Mouse (Mus musculus) brain, embryonic 18.5 days (tissue): ENCODE measurements at regions not wholly inside any gene's neighbourhood (a gene's known extent, or its start where the extent isn't known, plus 50 kb on each side); places are given as distances from the start of the nearest gene placed in this dataset.

Experiments
- DNase-seq: peaks from one replicate; pipeline ENCODE4 v3.0.0-alpha.2; 2012; ENCODE audit warnings: low read depth, low spot score

- DNase-seq = no peak
Measured at GRCm38 (mm10) chr2:61922496-61922895, 119.8 kb downstream of the Tbr1 start.

GRCm38 (mm10) chr2:61938296-61938695 is 108.0 kb upstream of the Slc4a10 start:
- DNase-seq = no peak

GRCm38 (mm10) chr2:61965916-61966315 is 80.3 kb upstream of the Slc4a10 start:
- no peak for DNase-seq

- peak; percentile 28 for DNase-seq
Measured at GRCm38 (mm10) chr2:61967724-61968123, 78.5 kb upstream of the Slc4a10 start.

- no peak for DNase-seq
Measured at GRCm38 (mm10) chr2:61970029-61970428, 76.2 kb upstream of the Slc4a10 start.

GRCm38 (mm10) chr2:61984771-61985170 is 61.5 kb upstream of the Slc4a10 start:
- DNase-seq = no peak

- no peak for DNase-seq
Measured at GRCm38 (mm10) chr2:61986967-61987550, 59.2 kb upstream of the Slc4a10 start.
